Mouse (Mus musculus): ENCODE data around the gene Uba5. TPM values are rescaled to one million over a fixed set of nuclear protein-coding genes. Genes with fewer than 3 reads are reported as not detected.

Gene Uba5
- 10.5 and 14.9 TPM in 2 replicates for polyA plus RNA-seq (2012)

GRCm38 (mm10) chr9:104062430-104063243 is at the start of gene Uba5:
Gene Uba5, minus strand, starts transcription at chr9:104063134.

GRCm38 (mm10) chr9:104063244-104063961 is 469 bp upstream of the Uba5 start, which contains the start of gene Acad11:
Gene Acad11, plus strand, starts transcription at chr9:104063377.

GRCm38 (mm10) chr9:104040362-104040761 is 22.6 kb downstream of the Uba5 start, which contains the start of gene Gm28305:
Gene Gm28305, plus strand, starts transcription at chr9:104040662.

GRCm38 (mm10) chr9:104001921-104002859 is 60.7 kb downstream of the Uba5 start, which contains the start of gene Nphp3:
Gene Nphp3, plus strand, starts transcription at chr9:104002544.

Other genes with a start within 250 kb of the Uba5 start
- 0.96 and 1.2 TPM in 2 replicates for gene Nphp3, start 60.6 kb downstream of the Uba5 start, polyA plus RNA-seq (2012)
- gene Gm28305, start 22.5 kb downstream of the Uba5 start, polyA plus RNA-seq (2012), result not detected in 2 replicates
- gene Acad11, start 243 bp upstream of the Uba5 start, polyA plus RNA-seq (2012), result 6.5 and 9.8 TPM in 2 replicates
- 0.05 TPM in 1 of 2 replicates, not detected in the other for gene Ackr4, start 63.8 kb upstream of the Uba5 start, polyA plus RNA-seq (2012)
- gene Dnajc13, start 199.8 kb upstream of the Uba5 start, polyA plus RNA-seq (2012), result 38.9 and 42.2 TPM in 2 replicates